Mouse (Mus musculus): Measurements from ENCODE around the gene Hdgfl3. TPM values are rescaled to one million over a fixed set of nuclear protein-coding genes. Genes with fewer than 3 reads are reported as not detected.

The Hdgfl3 gene
- total RNA-seq, 4 experiments from 2014 or later, result 61.8 to 65.0 (median 63.0) TPM

Other genes with a start within 250 kb of the Hdgfl3 start
- 10 to 100 TPM; 77.8 to 89.4 (median 88.7) TPM for gene Homer2, start 226.9 kb downstream of the Hdgfl3 start, total RNA-seq (2022)
- 10 to 100 TPM; 69.5 to 77.5 (median 73.7) TPM for gene Ramac, start 171.5 kb downstream of the Hdgfl3 start, total RNA-seq (2022)
- 10 to 100 TPM; 20.8 to 27.8 (median 25.9) TPM for gene 3110040N11Rik, start 145.0 kb downstream of the Hdgfl3 start, total RNA-seq (2022)
- gene Btbd1, start 105.0 kb downstream of the Hdgfl3 start, total RNA-seq (2022), result 100 to 1,000 TPM in 3 of 4 experiments, 10 to 100 TPM in 1; 97.8 to 114 (median 106) TPM
- not detected for gene Gm10160, start 78.7 kb downstream of the Hdgfl3 start, total RNA-seq (2022)
- 10 to 100 TPM; 16.0 to 21.7 (median 16.8) TPM for gene Tm6sf1, start 75.5 kb downstream of the Hdgfl3 start, total RNA-seq (2022)
- gene Bnc1, start 57.8 kb upstream of the Hdgfl3 start, total RNA-seq (2022), result under 1 TPM in 2 of 4 experiments, not detected in 2; 0.10 to 0.11 TPM
- 10 to 100 TPM; 41.8 to 43.4 (median 43.2) TPM for gene Sh3gl3, start 239.4 kb upstream of the Hdgfl3 start, total RNA-seq (2022)

Data from layer of hippocampus, adult 8-10 months (tissue).